Mouse (Mus musculus): ENCODE data around the gene Hgd. TPM values are rescaled to one million over a fixed set of nuclear protein-coding genes. Genes with fewer than 3 reads are reported as not detected.
"Not testable (repeated sequence)": the region's sequence is repeated elsewhere in the genome, so short reads cannot be mapped to it uniquely, and the experiment has no call there.

The Hgd gene
- polyA plus RNA-seq, 1 experiment from 2014 or later = not detected

DNA sequence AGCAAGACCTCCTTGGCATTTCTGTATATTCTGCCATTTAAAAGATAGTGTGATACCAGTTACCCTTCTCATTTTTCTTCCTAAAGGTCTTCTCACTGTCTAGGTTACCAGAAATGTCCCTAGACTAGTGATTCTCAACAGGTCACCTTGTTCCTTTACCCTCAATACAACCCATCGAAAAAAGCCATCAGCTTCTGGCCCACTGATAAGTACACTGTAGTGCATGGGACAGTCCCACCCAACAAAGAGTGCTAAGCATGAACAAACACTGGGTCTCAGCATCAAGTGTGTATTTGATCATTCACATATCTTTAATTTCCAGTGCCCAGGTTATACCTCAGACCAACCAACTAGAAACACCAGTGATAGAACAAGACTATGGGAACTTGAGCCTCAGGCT is 55.1 kb downstream of the Hgd start:
- H3K4me1 ChIP-seq (ENCODE audit: control insufficient read depth, insufficient read depth, low read depth, low read length) = no peaks in the 10 kb centered on the region
- no peak overlapping the region for H3K4me2 ChIP-seq (ENCODE audit: low read length)
- H3K9me3 ChIP-seq (ENCODE audit: control insufficient read depth, low read length) = no peaks in the 10 kb centered on the region
- H3K36me3 ChIP-seq (ENCODE audit: control insufficient read depth, insufficient read depth, low read length) = no peaks in the 10 kb centered on the region
- no peak overlapping the region for H3K4me3 ChIP-seq (ENCODE audit: low read length)
- WGBS = 90% methylated on average over 1 of the region's 1 CpGs
- no peak for ATAC-seq
- H3K27me3 ChIP-seq (replicated peaks; ENCODE audit: control insufficient read depth, insufficient read depth, low read length) = no peaks in the 10 kb centered on the region
- no peak overlapping the region for H3K27ac ChIP-seq (ENCODE audit: low read depth, low read length)
- no peak overlapping the region for H3K9ac ChIP-seq (ENCODE audit: low read depth, low read length)

DNA sequence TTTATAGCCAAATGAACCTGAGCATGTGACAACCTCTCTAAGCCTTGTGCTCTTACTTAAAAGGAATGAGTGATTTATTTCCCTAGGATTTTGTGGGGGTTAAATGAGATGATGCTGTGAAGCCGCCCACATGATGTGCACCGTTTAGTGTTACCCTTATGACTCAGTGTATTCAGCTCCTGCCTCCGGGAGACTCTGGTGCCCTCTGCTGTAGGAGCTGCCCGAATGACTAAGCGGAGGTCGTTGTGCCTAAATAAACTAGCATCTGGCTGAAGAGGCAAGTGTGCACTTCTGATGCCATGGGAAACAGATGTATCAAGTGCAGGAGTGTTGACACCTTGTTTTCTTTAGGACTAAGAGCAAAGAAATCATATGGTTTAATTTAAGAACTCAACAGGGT is 56.2 kb downstream of the Hgd start:
- no peaks in the 10 kb centered on the region for H3K36me3 ChIP-seq (ENCODE audit: control insufficient read depth, insufficient read depth, low read length)
- no peaks in the 10 kb centered on the region for H3K27me3 ChIP-seq (replicated peaks; ENCODE audit: control insufficient read depth, insufficient read depth, low read length)
- H3K4me3 ChIP-seq (ENCODE audit: low read length) = no peak overlapping the region
- H3K9ac ChIP-seq (ENCODE audit: low read depth, low read length) = no peak overlapping the region
- H3K4me2 ChIP-seq (ENCODE audit: low read length) = no peak overlapping the region
- no peaks in the 10 kb centered on the region for H3K9me3 ChIP-seq (ENCODE audit: control insufficient read depth, low read length)
- WGBS = 61% methylated on average over 6 of the region's 6 CpGs
- no peak overlapping the region for H3K27ac ChIP-seq (ENCODE audit: low read depth, low read length)
- H3K4me1 ChIP-seq (ENCODE audit: control insufficient read depth, insufficient read depth, low read depth, low read length) = no peaks in the 10 kb centered on the region
- ATAC-seq = no peak

DNA sequence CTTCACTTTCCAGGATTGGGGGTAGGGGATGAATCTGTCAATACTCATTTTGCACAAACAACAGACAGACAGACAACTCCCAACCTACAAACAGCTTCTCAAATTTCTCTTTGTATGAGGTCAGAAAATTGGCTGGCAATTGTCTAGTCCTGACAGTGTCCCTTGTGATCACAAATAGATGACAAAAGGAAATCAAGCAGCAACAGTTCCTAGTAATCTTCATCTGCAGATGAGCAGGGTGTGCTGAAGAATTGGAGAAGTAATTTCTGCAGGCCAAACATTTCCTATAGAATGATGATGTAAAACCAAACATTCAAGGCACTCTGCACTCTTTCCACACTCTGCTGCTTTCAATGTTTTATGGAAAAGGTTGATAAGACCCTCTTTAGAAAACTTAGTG is 57.8 kb downstream of the Hgd start:
- no peaks in the 10 kb centered on the region for H3K4me1 ChIP-seq (ENCODE audit: control insufficient read depth, insufficient read depth, low read depth, low read length)
- no peak overlapping the region for H3K27ac ChIP-seq (ENCODE audit: low read depth, low read length)
- H3K9me3 ChIP-seq (ENCODE audit: control insufficient read depth, low read length) = no peaks in the 10 kb centered on the region
- H3K4me2 ChIP-seq (ENCODE audit: low read length) = no peak overlapping the region
- no peak for ATAC-seq
- no peak overlapping the region for H3K9ac ChIP-seq (ENCODE audit: low read depth, low read length)
- no peaks in the 10 kb centered on the region for H3K27me3 ChIP-seq (replicated peaks; ENCODE audit: control insufficient read depth, insufficient read depth, low read length)
- H3K4me3 ChIP-seq (ENCODE audit: low read length) = no peak overlapping the region
- no peaks in the 10 kb centered on the region for H3K36me3 ChIP-seq (ENCODE audit: control insufficient read depth, insufficient read depth, low read length)

GRCm38 (mm10) chr16:37640522-37640921 is 60.6 kb downstream of the Hgd start:
- not testable (repeated sequence) for H3K27ac ChIP-seq (ENCODE audit: low read depth, low read length); H3K36me3 ChIP-seq (ENCODE audit: control insufficient read depth, insufficient read depth, low read length); H3K4me2 ChIP-seq (ENCODE audit: low read length); H3K27me3 ChIP-seq (replicated peaks; ENCODE audit: control insufficient read depth, insufficient read depth, low read length); H3K4me3 ChIP-seq (ENCODE audit: low read length); ATAC-seq; H3K9me3 ChIP-seq (ENCODE audit: control insufficient read depth, low read length); H3K4me1 ChIP-seq (ENCODE audit: control insufficient read depth, insufficient read depth, low read depth, low read length); H3K9ac ChIP-seq (ENCODE audit: low read depth, low read length)

DNA sequence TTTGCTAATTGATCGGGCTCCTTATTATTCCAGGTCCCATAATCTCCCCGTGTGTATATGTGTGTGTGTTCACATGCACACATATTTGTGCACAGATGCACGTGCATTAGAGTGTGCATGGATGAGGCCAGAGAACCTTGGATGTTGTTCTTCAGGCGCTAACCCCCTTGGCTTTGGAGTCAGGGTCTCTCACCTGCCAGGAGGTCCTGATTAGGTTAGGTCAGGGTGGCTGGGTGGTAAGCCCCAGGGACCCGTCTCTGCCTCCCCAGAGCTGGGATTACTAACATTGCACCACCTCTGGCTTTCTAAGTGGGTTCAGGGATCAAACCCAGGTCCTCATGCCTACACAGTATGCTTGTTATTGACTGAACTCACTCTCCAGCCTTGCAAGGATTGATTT is 64.5 kb downstream of the Hgd start:
- Histone ChIP-seq H3K4me2 (ENCODE audit: low read length) (no peak overlapping the region), H3K4me3 (ENCODE audit: low read length) (no peak overlapping the region), H3K27ac (ENCODE audit: low read depth, low read length) (no peak overlapping the region), H3K36me3 (ENCODE audit: control insufficient read depth, insufficient read depth, low read length) (peaks cover 16% of the 10 kb centered on the region; the same call in 1 of the 2 replicates), H3K9ac (ENCODE audit: low read depth, low read length) (no peak overlapping the region), H3K9me3 (ENCODE audit: control insufficient read depth, low read length) (no peaks in the 10 kb centered on the region), H3K4me1 (ENCODE audit: control insufficient read depth, insufficient read depth, low read depth, low read length) (no peaks in the 10 kb centered on the region), H3K27me3 (replicated peaks; ENCODE audit: control insufficient read depth, insufficient read depth, low read length) (no peaks in the 10 kb centered on the region)
- WGBS = 96% methylated on average over 5 of the region's 5 CpGs
- ATAC-seq = no peak

DNA sequence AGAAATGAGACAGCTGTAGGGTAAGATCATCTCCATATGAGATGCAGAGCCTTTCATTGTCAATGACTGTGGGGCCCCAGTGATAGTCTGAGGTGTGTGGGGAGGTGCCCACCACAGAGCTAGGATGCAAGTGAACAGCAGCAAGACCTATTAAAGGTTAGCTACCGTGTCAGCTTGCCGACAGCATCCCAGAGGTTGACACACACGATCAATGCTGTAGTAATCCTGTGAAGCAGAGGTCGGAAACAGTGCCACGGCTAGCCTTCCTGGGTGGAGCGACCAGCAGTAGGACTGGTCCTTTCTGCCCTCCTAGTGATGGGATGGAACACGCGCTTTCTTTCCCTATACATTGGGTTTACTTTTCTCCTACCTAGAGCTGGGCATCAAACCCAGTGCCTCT is 65.3 kb downstream of the Hgd start:
- H3K9me3 ChIP-seq (ENCODE audit: control insufficient read depth, low read length) = no peaks in the 10 kb centered on the region
- no peaks in the 10 kb centered on the region for H3K4me1 ChIP-seq (ENCODE audit: control insufficient read depth, insufficient read depth, low read depth, low read length)
- no peaks in the 10 kb centered on the region for H3K27me3 ChIP-seq (replicated peaks; ENCODE audit: control insufficient read depth, insufficient read depth, low read length)
- no peak overlapping the region for H3K4me3 ChIP-seq (ENCODE audit: low read length)
- no peak overlapping the region for H3K27ac ChIP-seq (ENCODE audit: low read depth, low read length)
- H3K36me3 ChIP-seq (ENCODE audit: control insufficient read depth, insufficient read depth, low read length) = peaks cover 16% of the 10 kb centered on the region; the same call in 1 of the 2 replicates
- ATAC-seq = no peak
- H3K9ac ChIP-seq (ENCODE audit: low read depth, low read length) = no peak overlapping the region
- WGBS = 92% methylated on average over 8 of the region's 8 CpGs
- no peak overlapping the region for H3K4me2 ChIP-seq (ENCODE audit: low read length)

DNA sequence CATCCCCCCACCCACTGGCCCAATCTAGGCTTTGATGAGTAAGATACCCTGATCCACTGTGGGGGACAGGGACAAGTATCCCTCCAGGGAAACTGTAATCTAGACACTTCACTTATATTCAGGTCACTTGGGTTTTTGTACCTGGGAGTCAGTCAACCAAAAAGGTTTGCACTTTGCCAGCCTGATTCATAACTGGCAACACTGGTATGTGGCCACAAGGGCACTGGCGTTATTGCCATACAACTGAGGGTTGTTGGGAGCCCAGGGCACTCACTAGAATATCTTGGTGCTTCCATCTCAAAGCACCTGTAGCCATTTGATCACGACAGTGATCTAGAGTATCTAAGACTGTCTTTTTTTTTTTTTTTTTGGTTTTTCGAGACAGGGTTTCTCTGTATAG is 65.8 kb downstream of the Hgd start:
- Histone ChIP-seq H3K27ac (ENCODE audit: low read depth, low read length) (no peak overlapping the region), H3K4me2 (ENCODE audit: low read length) (no peak overlapping the region), H3K27me3 (replicated peaks; ENCODE audit: control insufficient read depth, insufficient read depth, low read length) (no peaks in the 10 kb centered on the region), H3K4me3 (ENCODE audit: low read length) (no peak overlapping the region), H3K9me3 (ENCODE audit: control insufficient read depth, low read length) (no peaks in the 10 kb centered on the region), H3K9ac (ENCODE audit: low read depth, low read length) (no peak overlapping the region), H3K4me1 (ENCODE audit: control insufficient read depth, insufficient read depth, low read depth, low read length) (no peaks in the 10 kb centered on the region), H3K36me3 (ENCODE audit: control insufficient read depth, insufficient read depth, low read length) (peaks cover 16% of the 10 kb centered on the region; the same call in 1 of the 2 replicates)
- 93% methylated on average over 3 of the region's 3 CpGs for WGBS
- ATAC-seq = no peak

DNA sequence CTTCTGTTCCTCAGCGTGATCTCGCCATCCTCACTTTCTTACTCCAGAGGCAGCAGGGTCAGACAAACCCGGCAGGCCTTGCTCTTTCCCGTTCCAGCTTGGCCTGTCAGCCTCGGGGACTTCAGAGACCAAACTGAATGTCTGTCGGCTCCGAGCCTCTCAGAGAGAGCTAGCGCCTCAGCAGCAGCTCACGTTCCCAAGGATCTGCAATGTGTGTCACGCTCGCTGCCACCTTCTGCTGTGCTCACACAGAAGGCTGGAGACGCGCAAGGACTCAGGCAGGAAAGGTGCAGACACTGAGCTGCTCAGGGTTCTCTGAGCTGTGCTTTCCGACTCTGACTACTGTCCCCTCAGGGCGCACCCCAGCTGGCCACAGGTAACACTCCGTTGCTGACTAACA is 67.1 kb downstream of the Hgd start:
- ATAC-seq = no peak
- no peak overlapping the region for H3K9ac ChIP-seq (ENCODE audit: low read depth, low read length)
- H3K36me3 ChIP-seq (ENCODE audit: control insufficient read depth, insufficient read depth, low read length) = peaks cover 16% of the 10 kb centered on the region; the same call in 1 of the 2 replicates
- 84% methylated on average over 16 of the region's 16 CpGs for WGBS
- no peaks in the 10 kb centered on the region for H3K27me3 ChIP-seq (replicated peaks; ENCODE audit: control insufficient read depth, insufficient read depth, low read length)
- H3K4me3 ChIP-seq (ENCODE audit: low read length) = no peak overlapping the region
- no peaks in the 10 kb centered on the region for H3K4me1 ChIP-seq (ENCODE audit: control insufficient read depth, insufficient read depth, low read depth, low read length)
- H3K9me3 ChIP-seq (ENCODE audit: control insufficient read depth, low read length) = no peaks in the 10 kb centered on the region
- H3K27ac ChIP-seq (ENCODE audit: low read depth, low read length) = no peak overlapping the region
- no peak overlapping the region for H3K4me2 ChIP-seq (ENCODE audit: low read length)

GRCm38 (mm10) chr16:37647936-37648335 is 68.0 kb downstream of the Hgd start:
- no peak overlapping the region for H3K9ac ChIP-seq (ENCODE audit: low read depth, low read length)
- ATAC-seq = no peak
- H3K4me2 ChIP-seq (ENCODE audit: low read length) = no peak overlapping the region
- peaks cover 16% of the 10 kb centered on the region; the same call in 1 of the 2 replicates for H3K36me3 ChIP-seq (ENCODE audit: control insufficient read depth, insufficient read depth, low read length)
- no peaks in the 10 kb centered on the region for H3K9me3 ChIP-seq (ENCODE audit: control insufficient read depth, low read length)
- H3K4me3 ChIP-seq (ENCODE audit: low read length) = no peak overlapping the region
- no peak overlapping the region for H3K27ac ChIP-seq (ENCODE audit: low read depth, low read length)
- H3K4me1 ChIP-seq (ENCODE audit: control insufficient read depth, insufficient read depth, low read depth, low read length) = peaks cover 6% of the 10 kb centered on the region
- 93% methylated on average over 8 of the region's 8 CpGs for WGBS
- H3K27me3 ChIP-seq (replicated peaks; ENCODE audit: control insufficient read depth, insufficient read depth, low read length) = no peaks in the 10 kb centered on the region

- 95% methylated on average over 5 of the region's 5 CpGs for WGBS
- no peak overlapping the region for H3K4me3 ChIP-seq (ENCODE audit: low read length)
Measured at GRCm38 (mm10) chr16:37649068-37649467, 69.1 kb downstream of the Hgd start.

More at GRCm38 (mm10) chr16:37649068-37649467, 69.1 kb downstream of the Hgd start:
- Histone ChIP-seq H3K36me3 (ENCODE audit: control insufficient read depth, insufficient read depth, low read length) (peaks cover 16% of the 10 kb centered on the region; the same call in 1 of the 2 replicates), H3K4me1 (ENCODE audit: control insufficient read depth, insufficient read depth, low read depth, low read length) (peaks cover 8% of the 10 kb centered on the region), H3K4me2 (ENCODE audit: low read length) (no peak overlapping the region), H3K9ac (ENCODE audit: low read depth, low read length) (no peak overlapping the region), H3K27ac (ENCODE audit: low read depth, low read length) (no peak overlapping the region), H3K27me3 (replicated peaks; ENCODE audit: control insufficient read depth, insufficient read depth, low read length) (no peaks in the 10 kb centered on the region), H3K9me3 (ENCODE audit: control insufficient read depth, low read length) (no peaks in the 10 kb centered on the region)
- no peak for ATAC-seq

Data from hindbrain, embryonic 16.5 days (tissue).